Mouse (Mus musculus) heart, embryonic 16.5 days (tissue): ENCODE measurements around the gene Dgcr2. TPM values are rescaled to one million over a fixed set of nuclear protein-coding genes. Genes with fewer than 3 reads are reported as not detected.
A peak's percentile ranks its signal among the peaks of the same experiment; 100 is the strongest.

Source experiments
- ATAC-seq: fragments of 200-750 bp; cut with Nextera tagmentation; replicated peaks from 2 replicates; pipeline ENCODE4 v1.8.0; 2017; ENCODE audit warnings: moderate number of reproducible peaks; ENCODE audit not compliant: insufficient read depth, low FRiP score; ENCODE audit errors: extremely low read depth
- H3K27ac ChIP-seq: fragments of 300-500 bp; sonication (generic); 2 replicates; pipeline ENCODE4 v1.5.1; 2014; ENCODE audit warnings: mild to moderate bottlenecking, low read length, control low read depth, moderate library complexity
- H3K27me3 ChIP-seq: fragments of 300-500 bp; sonication (generic); 2 replicates; pipeline ENCODE4 v1.6.1; 2014; ENCODE audit warnings: low read length, mixed read lengths; ENCODE audit not compliant: control insufficient read depth, insufficient read depth
- H3K36me3 ChIP-seq: fragments of 300-500 bp; sonication (generic); 2 replicates; pipeline ENCODE4 v1.6.1; 2014; ENCODE audit not compliant: control insufficient read depth, insufficient read depth
- H3K4me1 ChIP-seq: fragments of 300-500 bp; sonication (generic); 2 replicates; pipeline ENCODE4 v1.6.1; 2014; ENCODE audit warnings: low read length, mixed read lengths; ENCODE audit not compliant: control insufficient read depth, insufficient read depth
- H3K4me2 ChIP-seq: fragments of 300-500 bp; sonication (generic); 2 replicates; pipeline ENCODE4 v1.6.1; 2014; ENCODE audit warnings: low read depth, mild to moderate bottlenecking, control low read depth, low read length
- H3K4me3 ChIP-seq: fragments of 300-500 bp; sonication (generic); 2 replicates; pipeline ENCODE4 v1.5.1; 2014; ENCODE audit warnings: mild to moderate bottlenecking, control low read depth, low read length
- H3K9ac ChIP-seq: fragments of 300-500 bp; sonication (generic); 2 replicates; pipeline ENCODE4 v1.6.1; 2014; ENCODE audit warnings: low read length, control low read depth
- H3K9me3 ChIP-seq: fragments of 300-500 bp; sonication (generic); replicated peaks from 2 replicates; pipeline ENCODE4 v1.6.1; 2016; ENCODE audit warnings: low read length; ENCODE audit not compliant: control insufficient read depth
- WGBS: fragments of 180-500 bp; shearing (Covaris S2); extraction: QIAGEN DNeasy Blood & Tissue Kit; methylation state at CpG from one replicate; pipeline ENCODE4 v1.1.7; 2014; 5-methylcytosine and 5-hydroxymethylcytosine counted together
- polyA plus RNA-seq: library from polyadenylated mRNA; unstranded; fragments of >200 nt; fragmentation: Nextera tagmentation; extraction: Ambion mirVana; gene quantifications from 2 replicates; pipeline ENCODE4 v1.2.1, GENCODE M21; 2015

Gene Dgcr2
- polyA plus RNA-seq, 1 experiment from 2014 or later, result 46.9 TPM

DNA sequence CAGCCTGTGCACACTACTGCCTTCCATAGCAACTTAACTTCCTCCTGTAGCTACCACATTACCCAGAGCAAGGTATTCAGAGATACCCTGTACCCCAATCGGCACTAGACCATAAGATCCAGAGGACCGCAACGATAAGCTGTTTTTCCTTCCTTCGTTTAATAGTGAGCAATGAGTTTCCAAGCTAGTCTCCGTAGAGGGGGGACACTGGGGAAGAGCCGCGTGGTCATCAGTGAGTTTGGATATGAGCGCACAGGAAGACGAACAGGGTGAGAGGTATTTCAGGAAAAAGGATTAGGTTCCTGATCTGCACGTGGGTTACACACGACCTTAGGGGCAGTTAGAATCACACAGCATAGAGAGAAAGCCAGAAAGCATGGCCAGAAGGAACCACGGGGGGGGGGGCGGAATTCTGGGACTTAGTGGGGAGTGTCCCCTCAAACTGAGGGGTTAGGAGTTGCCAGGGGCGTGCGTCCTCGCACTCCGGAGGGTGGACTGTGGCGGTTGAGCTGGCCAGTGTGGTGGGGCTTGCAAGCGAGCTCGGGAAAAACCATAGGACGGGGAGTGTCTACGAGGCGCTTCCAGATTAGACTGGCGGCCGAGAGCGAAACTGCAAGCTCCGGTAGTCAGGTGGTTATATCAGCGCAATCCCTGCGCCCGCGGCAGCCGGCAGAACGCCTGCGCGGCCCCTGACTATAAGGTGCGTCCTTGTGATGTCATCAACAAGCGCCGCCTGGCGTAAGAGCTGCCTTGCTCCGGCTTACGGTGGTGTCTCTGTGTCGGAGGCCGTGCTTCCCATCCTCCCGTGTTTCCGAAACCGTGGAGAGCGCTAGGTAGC, 23.2 kb upstream of the Dgcr2 start:
- Histone ChIP-seq H3K9ac (peak overlapping the region; percentile 90), H3K27me3 (peaks cover 27% of the 10 kb centered on the region), H3K36me3 (peaks cover 7% of the 10 kb centered on the region), H3K27ac (peak overlapping the region; percentile 81), H3K4me1 (peaks cover 14% of the 10 kb centered on the region), H3K9me3 (no peaks in the 10 kb centered on the region), H3K4me3 (peak overlapping the region; percentile 87), H3K4me2 (peak overlapping the region; percentile 90)
- WGBS, result 2% methylated on average over 45 of the region's 47 CpGs
- peak; percentile 93 for ATAC-seq

DNA sequence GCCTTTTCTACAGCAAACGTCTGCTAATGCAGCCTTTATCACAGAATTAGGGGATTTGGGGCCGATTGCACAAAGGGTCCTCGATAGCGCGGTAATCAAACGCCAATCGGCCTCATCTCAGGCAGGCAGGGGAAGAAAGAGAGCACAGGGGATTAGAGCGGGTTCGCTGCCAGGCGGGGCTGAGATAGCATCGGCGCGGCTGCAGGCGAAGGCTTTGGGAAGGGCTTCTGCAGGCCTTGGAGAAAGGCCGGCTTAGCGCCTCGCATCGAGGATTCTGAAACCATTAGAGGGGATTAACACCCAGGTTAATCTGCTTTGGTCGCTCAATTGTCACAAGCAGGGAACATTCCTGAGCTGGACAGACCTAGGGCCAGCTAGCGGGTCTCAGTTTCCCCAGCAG, 22.2 kb upstream of the Dgcr2 start:
- Histone ChIP-seq H3K9me3 (no peaks in the 10 kb centered on the region), H3K9ac (peak overlapping the region; percentile 90), H3K27ac (no peak overlapping the region), H3K4me1 (peaks cover 14% of the 10 kb centered on the region), H3K4me2 (peak overlapping the region; percentile 90), H3K27me3 (peaks cover 36% of the 10 kb centered on the region), H3K36me3 (peaks cover 2% of the 10 kb centered on the region), H3K4me3 (no peak overlapping the region; the same call in 1 of the 2 replicates)
- ATAC-seq, result no peak
- WGBS, result 10% methylated on average over 20 of the region's 20 CpGs

DNA sequence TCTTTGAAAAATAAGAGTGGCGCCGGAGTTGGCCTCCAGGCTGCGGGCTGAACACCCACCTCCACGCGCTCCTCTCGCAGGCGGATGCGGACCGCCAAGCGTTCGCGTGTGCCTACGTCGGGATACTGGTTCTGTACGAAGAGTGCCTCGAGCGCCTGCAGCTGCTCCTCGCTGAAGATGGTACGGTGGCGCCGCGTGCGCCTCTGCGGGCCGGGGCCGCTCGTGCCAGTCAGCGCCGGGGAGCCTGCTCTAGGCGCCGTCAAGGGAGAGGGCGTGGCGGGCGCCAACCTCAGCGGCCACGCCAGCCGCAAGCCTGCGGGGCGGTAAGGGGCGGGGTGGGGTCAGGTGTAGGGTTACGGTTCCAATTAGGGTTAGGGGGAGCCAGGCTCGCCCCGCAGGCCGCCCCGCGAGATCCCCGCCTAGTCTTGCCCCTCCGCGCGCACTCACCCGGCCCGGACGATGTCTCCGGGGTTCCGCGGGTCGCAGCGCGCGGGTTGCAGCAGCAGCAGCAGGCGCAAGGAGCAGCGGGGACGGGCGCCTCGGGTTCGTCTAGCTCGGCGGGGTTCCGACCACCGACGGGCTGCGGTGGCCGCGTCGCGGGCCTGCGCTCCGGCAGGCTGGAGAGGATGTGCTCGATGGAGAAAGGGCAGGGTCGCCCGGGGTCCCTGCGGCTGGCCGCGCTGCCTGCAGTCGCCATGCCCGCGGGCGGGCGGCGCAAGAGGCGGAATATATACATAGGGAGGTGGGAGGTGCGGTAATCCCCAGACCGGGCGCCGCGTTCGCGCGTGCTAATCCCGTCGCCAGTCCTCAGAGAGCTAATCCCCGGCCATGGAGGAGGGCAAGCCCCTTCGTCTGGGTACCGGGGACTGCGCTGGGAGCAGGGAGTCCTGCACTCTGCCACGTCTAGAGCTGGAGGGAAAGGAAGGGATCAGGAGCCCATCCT, 16.2 kb upstream of the Dgcr2 start, which contains the start of gene Gsc2:
TSS of gene Gsc2 (minus strand) at position 753 of the 943 bp plus-strand sequence.
- Histone ChIP-seq H3K4me1 (peaks cover 10% of the 10 kb centered on the region), H3K36me3 (no peaks in the 10 kb centered on the region), H3K27me3 (peaks cover 65% of the 10 kb centered on the region), H3K4me3 (peak within 1 kb of the TSS; percentile 36), H3K4me2 (peak within 1 kb of the TSS; percentile 61), H3K27ac (no peak within 1 kb of the TSS), H3K9me3 (no peaks in the 10 kb centered on the region), H3K9ac (no peak within 1 kb of the TSS)
- ATAC-seq, result 0 out of 2 replicates have a peak, but pooled peaks have one; percentile 12
- under 1% methylated on average over 95 of the region's 106 CpGs for WGBS

DNA sequence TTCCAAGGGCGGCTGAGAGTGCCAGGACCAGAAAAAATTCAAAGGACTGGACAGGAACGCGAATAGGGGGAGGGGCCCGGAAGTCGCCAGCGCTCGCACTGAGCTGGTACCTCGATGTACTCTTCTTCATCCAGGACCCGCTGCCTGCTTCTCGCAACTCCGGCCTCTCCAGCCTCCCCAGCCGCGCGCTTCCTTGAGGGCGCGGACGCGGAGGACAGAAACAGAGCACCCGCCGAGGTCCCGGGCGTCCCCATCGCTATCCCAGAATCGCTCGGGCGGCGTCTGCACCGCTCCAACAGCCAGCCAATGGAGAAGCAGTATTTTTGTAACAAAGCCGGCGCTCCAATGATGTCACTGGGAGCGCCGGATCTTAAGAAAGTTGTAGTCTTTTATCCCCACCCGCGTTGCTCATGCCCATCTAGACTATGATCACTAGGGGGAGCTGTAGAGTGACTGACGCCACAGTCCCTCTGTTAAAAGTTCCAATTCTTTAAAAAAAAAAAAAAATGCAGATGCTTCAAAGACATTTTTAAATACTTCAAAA, 12.8 kb upstream of the Dgcr2 start, which contains the start of gene Ess2:
TSS of gene Ess2 (minus strand) at position 297 of the 544 bp plus-strand sequence.
- Histone ChIP-seq H3K4me2 (peak within 1 kb of the TSS; percentile 99), H3K27me3 (peaks cover 42% of the 10 kb centered on the region), H3K9ac (peak within 1 kb of the TSS; percentile 84), H3K4me3 (peak within 1 kb of the TSS; percentile 90), H3K36me3 (peaks cover 32% of the 10 kb centered on the region), H3K9me3 (no peaks in the 10 kb centered on the region), H3K27ac (peak within 1 kb of the TSS; percentile 71; the same call in 1 of the 2 replicates), H3K4me1 (peaks cover 10% of the 10 kb centered on the region)
- peak; percentile 88 for ATAC-seq
- under 1% methylated on average over 35 of the region's 35 CpGs for WGBS

DNA sequence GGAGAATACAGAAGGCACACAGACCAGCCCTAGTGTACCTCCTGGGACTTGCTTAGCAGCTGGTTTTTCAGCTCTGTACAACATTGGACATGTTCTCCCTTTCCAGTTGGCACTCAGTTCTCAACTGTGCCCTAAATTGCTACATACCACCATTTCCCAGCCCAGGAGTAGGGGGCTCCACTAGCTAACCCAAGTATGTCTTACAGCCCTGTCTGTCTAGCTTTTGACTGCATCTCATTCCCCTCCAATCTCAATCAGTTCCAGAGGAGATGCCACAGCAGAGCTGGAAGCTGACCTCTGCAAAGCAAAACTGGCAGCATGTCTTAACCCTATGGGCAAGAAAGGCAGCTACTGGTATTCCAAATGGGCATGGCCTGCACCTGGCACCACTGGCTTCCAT, 2.3 kb downstream of the Dgcr2 start:
- H3K9me3 ChIP-seq, result no peaks in the 10 kb centered on the region
- H3K27me3 ChIP-seq, result no peaks in the 10 kb centered on the region
- no peak for ATAC-seq
- H3K4me2 ChIP-seq, result no peak overlapping the region
- no peak overlapping the region for H3K4me3 ChIP-seq
- H3K27ac ChIP-seq, result no peak overlapping the region
- H3K9ac ChIP-seq, result no peak overlapping the region
- peaks cover 19% of the 10 kb centered on the region for H3K36me3 ChIP-seq
- H3K4me1 ChIP-seq, result peaks cover 10% of the 10 kb centered on the region

DNA sequence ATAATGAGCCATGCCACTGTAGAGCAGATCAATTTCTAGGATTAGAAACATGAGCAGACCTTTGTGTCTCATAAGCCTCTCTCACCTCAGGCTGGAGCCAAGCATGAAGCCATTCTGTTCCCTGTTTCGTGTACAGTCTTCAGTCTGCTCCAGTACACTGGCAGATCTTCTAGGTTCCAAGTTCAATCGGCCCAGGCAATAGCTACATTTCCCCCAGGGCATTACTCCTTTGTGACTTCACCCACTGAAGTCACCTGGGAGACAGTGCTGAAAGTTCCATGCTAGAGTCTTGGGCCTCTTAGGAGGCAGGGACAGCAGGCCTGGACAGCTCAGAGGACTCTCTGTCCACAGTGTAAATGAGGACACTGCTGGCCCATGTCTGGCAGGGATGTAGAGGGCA, 4.4 kb downstream of the Dgcr2 start, which contains the start of gene Tssk1:
TSS of gene Tssk1 (plus strand) at position 301 of the 400 bp plus-strand sequence.
- no peaks in the 10 kb centered on the region for H3K9me3 ChIP-seq
- WGBS, result 78% methylated on average over 2 of the region's 2 CpGs
- H3K36me3 ChIP-seq, result peaks cover 5% of the 10 kb centered on the region
- no peak within 1 kb of the TSS for H3K9ac ChIP-seq
- H3K4me1 ChIP-seq, result peaks cover 23% of the 10 kb centered on the region
- no peak for ATAC-seq
- H3K4me3 ChIP-seq, result no peak within 1 kb of the TSS
- no peak within 1 kb of the TSS for H3K4me2 ChIP-seq
- H3K27ac ChIP-seq, result no peak within 1 kb of the TSS
- H3K27me3 ChIP-seq, result no peaks in the 10 kb centered on the region

DNA sequence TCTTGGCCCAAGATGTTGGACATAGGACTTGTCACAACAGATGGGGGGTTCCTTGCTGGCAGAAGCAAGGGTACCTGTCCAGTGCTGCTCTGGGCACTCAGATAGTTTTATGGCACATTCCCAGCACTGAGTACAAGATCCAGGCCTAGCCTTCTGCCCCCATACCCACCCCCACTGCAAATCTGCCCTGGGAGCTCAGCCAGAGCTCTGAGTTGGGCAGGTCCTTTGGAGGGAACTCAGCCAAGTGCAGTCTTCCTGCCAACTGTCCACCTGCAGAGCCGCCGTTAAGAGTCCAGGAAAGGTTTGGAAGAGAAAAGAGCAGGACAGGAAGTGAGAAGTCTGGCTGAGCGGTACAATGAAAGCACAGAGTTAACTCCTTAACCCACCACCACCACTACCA, 5.8 kb downstream of the Dgcr2 start:
- 19% methylated on average over 3 of the region's 3 CpGs for WGBS
- H3K27ac ChIP-seq, result peak overlapping the region; percentile 72
- H3K36me3 ChIP-seq, result no peaks in the 10 kb centered on the region
- H3K9me3 ChIP-seq, result no peaks in the 10 kb centered on the region
- no peak for ATAC-seq
- no peak overlapping the region for H3K4me2 ChIP-seq
- H3K4me3 ChIP-seq, result no peak overlapping the region
- no peak overlapping the region for H3K9ac ChIP-seq
- H3K27me3 ChIP-seq, result no peaks in the 10 kb centered on the region
- peaks cover 23% of the 10 kb centered on the region for H3K4me1 ChIP-seq

DNA sequence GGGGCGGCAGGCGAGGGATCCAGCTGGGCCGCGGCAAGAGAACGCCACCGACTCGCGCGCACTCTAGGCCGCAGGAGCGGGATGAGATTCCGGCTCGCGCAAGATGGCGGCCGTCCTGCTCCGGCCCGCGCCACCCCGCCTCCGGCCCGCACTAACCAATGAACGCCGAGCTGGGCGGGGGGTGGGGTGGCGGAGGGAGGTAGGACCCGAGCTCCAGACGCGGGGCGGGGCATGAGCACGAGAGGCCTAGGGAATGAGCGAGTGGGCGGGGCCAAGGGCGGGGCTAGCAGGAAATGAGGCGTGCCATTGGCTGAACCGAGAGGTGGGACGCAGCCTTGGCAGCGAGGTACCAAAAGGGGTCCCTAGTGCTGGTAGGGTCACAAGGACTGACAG, 6.8 kb downstream of the Dgcr2 start, which contains the start of gene Gm20518:
TSS of gene Gm20518 (minus strand) at position 105 of the 393 bp plus-strand sequence.
- Histone ChIP-seq H3K4me2 (peak within 1 kb of the TSS; percentile 90), H3K27ac (peak within 1 kb of the TSS; percentile 98), H3K9me3 (no peaks in the 10 kb centered on the region), H3K4me1 (peaks cover 26% of the 10 kb centered on the region), H3K36me3 (no peaks in the 10 kb centered on the region), H3K4me3 (peak within 1 kb of the TSS; percentile 94), H3K27me3 (no peaks in the 10 kb centered on the region), H3K9ac (peak within 1 kb of the TSS; percentile 98)
- peak; percentile 98 for ATAC-seq
- under 1% methylated on average over 38 of the region's 38 CpGs for WGBS
